Mouse (Mus musculus) E14TG2a.4 (cell line): Measurements from ENCODE around the gene Tex12.

Experiments used
- CTCF ChIP-seq: conservative IDR thresholded peaks from 2 replicates; pipeline ENCODE4 v1.5.1; 2014; ENCODE audit warnings: low read length
- POU5F1 ChIP-seq: IDR thresholded peaks from 2 replicates; pipeline ENCODE4 v1.6.1; 2014; ENCODE audit warnings: low read length, borderline replicate concordance

DNA sequence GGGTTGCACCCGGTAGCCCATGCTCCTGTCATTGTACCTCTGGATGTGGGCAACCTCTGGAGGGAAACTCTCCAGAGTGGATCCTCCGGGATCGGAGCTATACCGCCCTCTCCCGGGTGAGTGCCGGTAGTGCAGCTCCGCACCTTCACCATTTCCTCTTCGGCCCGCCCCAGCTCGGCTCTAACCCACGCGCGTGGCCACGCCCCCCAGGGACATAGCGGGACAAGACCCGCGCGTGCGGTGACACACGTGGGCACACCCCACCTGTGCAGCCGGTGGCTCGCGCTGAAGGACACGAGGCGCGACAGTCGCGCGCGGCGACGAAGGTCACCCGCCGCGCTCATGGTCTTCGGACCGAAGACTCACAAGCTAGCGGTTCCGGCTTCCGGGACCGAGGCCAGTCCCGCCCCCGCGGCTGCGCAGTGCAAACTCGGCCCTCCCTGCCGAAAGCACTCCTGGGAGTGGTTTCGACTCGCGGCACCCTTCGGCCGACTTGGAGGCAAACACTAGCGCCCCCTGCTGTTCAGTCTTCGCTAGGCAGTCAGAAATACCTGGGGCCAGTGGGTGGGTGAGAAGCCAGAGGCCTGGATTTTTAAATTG lies 32.7 kb downstream of the Tex12 start, which contains the start of gene Pts:
- TF ChIP-seq CTCF (peak; percentile 81), POU5F1 (no peak)
